Mouse (Mus musculus) cerebellum, adult 2 months (tissue): Measurements from ENCODE around the gene Pmp22.

Experiments used
- CTCF ChIP-seq: fragments of 200-500 bp; IDR thresholded peaks from 2 replicates; pipeline ENCODE4 v1.5.1; 2011; ENCODE audit warnings: low read depth, mild to moderate bottlenecking, control low read depth, low read length, moderate library complexity, borderline replicate concordance; ENCODE audit not compliant: insufficient read depth
- POLR2A ChIP-seq: fragments of 200-500 bp; IDR thresholded peaks from 2 replicates; pipeline ENCODE4 v1.6.1; 2011; ENCODE audit warnings: low read length, control low read depth, borderline replicate concordance; ENCODE audit not compliant: insufficient read depth

- no peak for TF ChIP-seq POLR2A
- no peak for TF ChIP-seq CTCF
These were observed 35.4 kb downstream of the Pmp22 start for GRCm38 (mm10) chr11:63163986-63164682.
